Mouse (Mus musculus) heart, embryonic 11.5 days (tissue): ENCODE data around the gene Ccdc57. TPM values are rescaled to one million over a fixed set of nuclear protein-coding genes. Genes with fewer than 3 reads are reported as not detected.

Experiments used
- ATAC-seq: fragments of 200-750 bp; cut with Nextera tagmentation; replicated peaks from 2 replicates; pipeline ENCODE4 v1.8.0; 2017; ENCODE audit warnings: moderate library complexity; ENCODE audit not compliant: insufficient number of reproducible peaks, low FRiP score, low TSS enrichment
- H3K27ac ChIP-seq: fragments of 300-500 bp; sonication (generic); 2 replicates; pipeline ENCODE4 v1.5.1; 2014; ENCODE audit warnings: mild to moderate bottlenecking, low read depth, low read length
- H3K27me3 ChIP-seq: fragments of 300-500 bp; sonication (generic); 2 replicates; pipeline ENCODE4 v1.6.1; 2014; ENCODE audit warnings: mild to moderate bottlenecking, low read length, mixed read lengths; ENCODE audit not compliant: control insufficient read depth, insufficient read depth
- H3K36me3 ChIP-seq: fragments of 300-500 bp; sonication (generic); 2 replicates; pipeline ENCODE4 v1.6.1; 2014; ENCODE audit warnings: mild to moderate bottlenecking, low read length, moderate library complexity, mixed read lengths; ENCODE audit not compliant: control insufficient read depth, insufficient read depth
- H3K4me1 ChIP-seq: fragments of 300-500 bp; sonication (generic); 2 replicates; pipeline ENCODE4 v1.6.1; 2014; ENCODE audit warnings: low read length; ENCODE audit not compliant: control insufficient read depth, insufficient read depth
- H3K4me2 ChIP-seq: fragments of 300-500 bp; sonication (generic); 2 replicates; pipeline ENCODE4 v1.6.1; 2014; ENCODE audit warnings: mild to moderate bottlenecking, moderate library complexity
- H3K4me3 ChIP-seq: fragments of 300-500 bp; sonication (generic); 2 replicates; pipeline ENCODE4 v1.5.1; 2014; ENCODE audit warnings: low read depth, low read length
- H3K9ac ChIP-seq: fragments of 300-500 bp; sonication (generic); 2 replicates; pipeline ENCODE4 v1.6.1; 2014; ENCODE audit warnings: mild to moderate bottlenecking, low read depth, low read length, moderate library complexity
- H3K9me3 ChIP-seq: fragments of 300-500 bp; sonication (generic); replicated peaks from 2 replicates; pipeline ENCODE4 v1.6.1; 2016; ENCODE audit warnings: low read length; ENCODE audit not compliant: control insufficient read depth
- WGBS: fragments of 180-500 bp; shearing (Covaris S2); extraction: QIAGEN DNeasy Blood & Tissue Kit; methylation state at CpG from one replicate; pipeline ENCODE4 v1.1.7; 2014; ENCODE audit not compliant: insufficient replicate concordance; 5-methylcytosine and 5-hydroxymethylcytosine counted together
- polyA plus RNA-seq: library from polyadenylated mRNA; unstranded; fragments of >200 nt; fragmentation: Nextera tagmentation; extraction: Ambion mirVana; gene quantifications from 2 replicates; pipeline ENCODE4 v1.2.1, GENCODE M21; 2014

Gene Ccdc57
- polyA plus RNA-seq, 1 experiment from 2014 or later, result 3.9 TPM

- no peak for ATAC-seq
- H3K27ac ChIP-seq, result peak overlapping the region; percentile 96
- H3K9ac ChIP-seq, result peak overlapping the region; percentile 88
- WGBS, result 44% methylated on average over 4 of the region's 4 CpGs
- H3K4me2 ChIP-seq, result peak overlapping the region; percentile 96
- H3K27me3 ChIP-seq, result no peaks in the 10 kb centered on the region
- peaks cover 7% of the 10 kb centered on the region; the same call in 1 of the 2 replicates for H3K36me3 ChIP-seq
- H3K4me3 ChIP-seq, result peak overlapping the region; percentile 63
- H3K4me1 ChIP-seq, result peaks cover 39% of the 10 kb centered on the region
- H3K9me3 ChIP-seq, result no peaks in the 10 kb centered on the region
These were observed 107.3 kb downstream of the Ccdc57 start for GRCm38 (mm10) chr11:120825289-120825863.

GRCm38 (mm10) chr11:120824787-120825288 lies 107.8 kb downstream of the Ccdc57 start:
- peaks cover 39% of the 10 kb centered on the region for H3K4me1 ChIP-seq
- peak overlapping the region; percentile 88 for H3K9ac ChIP-seq
- H3K4me2 ChIP-seq, result peak overlapping the region; percentile 96
- H3K27ac ChIP-seq, result peak overlapping the region; percentile 96
- ATAC-seq, result no peak
- H3K9me3 ChIP-seq, result no peaks in the 10 kb centered on the region
- peak overlapping the region; percentile 63 for H3K4me3 ChIP-seq
- H3K36me3 ChIP-seq, result peaks cover 10% of the 10 kb centered on the region; the same call in 1 of the 2 replicates
- no peaks in the 10 kb centered on the region for H3K27me3 ChIP-seq
- 0% methylated on average over 21 of the region's 21 CpGs for WGBS

GRCm38 (mm10) chr11:120823956-120824786 lies 108.5 kb downstream of the Ccdc57 start, which contains the start of gene Fasn:
Fasn (minus strand) TSS chr11:120824547.
- H3K4me2 ChIP-seq, result peak within 1 kb of the TSS; percentile 96
- H3K27me3 ChIP-seq, result no peaks in the 10 kb centered on the region
- peak within 1 kb of the TSS; percentile 88 for H3K9ac ChIP-seq
- WGBS, result under 1% methylated on average over 100 of the region's 109 CpGs
- H3K9me3 ChIP-seq, result no peaks in the 10 kb centered on the region
- H3K36me3 ChIP-seq, result peaks cover 15% of the 10 kb centered on the region
- peak within 1 kb of the TSS; percentile 96 for H3K27ac ChIP-seq
- H3K4me3 ChIP-seq, result peak within 1 kb of the TSS; percentile 63
- peak; percentile 87 for ATAC-seq
- peaks cover 39% of the 10 kb centered on the region for H3K4me1 ChIP-seq

- Histone ChIP-seq H3K9me3 (no peaks in the 10 kb centered on the region), H3K36me3 (peaks cover 22% of the 10 kb centered on the region), H3K27ac (peak overlapping the region; percentile 96), H3K9ac (peak overlapping the region; percentile 88), H3K4me1 (peaks cover 39% of the 10 kb centered on the region), H3K4me2 (peak overlapping the region; percentile 96), H3K4me3 (peak overlapping the region; percentile 63), H3K27me3 (no peaks in the 10 kb centered on the region)
- peak; percentile 50 for ATAC-seq
- under 1% methylated on average over 40 of the region's 40 CpGs for WGBS
These were observed 109.1 kb downstream of the Ccdc57 start for GRCm38 (mm10) chr11:120823551-120823947.

- 1% methylated on average over 14 of the region's 14 CpGs for WGBS
- peak overlapping the region; percentile 63 for H3K4me3 ChIP-seq
- H3K27me3 ChIP-seq, result no peaks in the 10 kb centered on the region
- peak overlapping the region; percentile 96 for H3K27ac ChIP-seq
- H3K36me3 ChIP-seq, result peaks cover 26% of the 10 kb centered on the region
- peaks cover 38% of the 10 kb centered on the region for H3K4me1 ChIP-seq
- ATAC-seq, result no peak
- H3K9ac ChIP-seq, result peak overlapping the region; percentile 88
- peak overlapping the region; percentile 96 for H3K4me2 ChIP-seq
- H3K9me3 ChIP-seq, result no peaks in the 10 kb centered on the region
These were observed 109.7 kb downstream of the Ccdc57 start for GRCm38 (mm10) chr11:120822831-120823550.

- Histone ChIP-seq H3K4me1 (peaks cover 36% of the 10 kb centered on the region), H3K27ac (no peak overlapping the region), H3K4me2 (peak overlapping the region; percentile 96), H3K4me3 (peak overlapping the region; percentile 63), H3K9me3 (no peaks in the 10 kb centered on the region), H3K9ac (peak overlapping the region; percentile 88), H3K27me3 (no peaks in the 10 kb centered on the region), H3K36me3 (peaks cover 32% of the 10 kb centered on the region)
- no peak for ATAC-seq
- WGBS, result 56% methylated on average over 4 of the region's 4 CpGs
These were observed 110.4 kb downstream of the Ccdc57 start for GRCm38 (mm10) chr11:120822321-120822720.

GRCm38 (mm10) chr11:120821076-120821922 lies 111.4 kb downstream of the Ccdc57 start:
- Histone ChIP-seq H3K27me3 (no peaks in the 10 kb centered on the region), H3K9me3 (no peaks in the 10 kb centered on the region), H3K36me3 (peaks cover 43% of the 10 kb centered on the region), H3K9ac (peak overlapping the region; percentile 24; the same call in 1 of the 2 replicates), H3K4me2 (peak overlapping the region; percentile 96), H3K4me3 (no peak overlapping the region), H3K27ac (no peak overlapping the region), H3K4me1 (peaks cover 36% of the 10 kb centered on the region)
- no peak for ATAC-seq
- WGBS, result 80% methylated on average over 14 of the region's 14 CpGs
